Mouse (Mus musculus): ENCODE measurements around the gene Obox7. TPM values are rescaled to one million over a fixed set of nuclear protein-coding genes. Genes with fewer than 3 reads are reported as not detected.

Obox7 gene
- polyA plus RNA-seq (2021; fragmentation: Nextera tagmentation), result not detected in 2 replicates
- long read RNA-seq, experiment 1, result 0 reads
- long read RNA-seq, experiment 2, result 0 reads

GRCm38 (mm10) chr7:14659196-14659595, at the start of gene Obox7:
Gene Obox7, plus strand, starts transcription at chr7:14659496.

Other genes with a start within 250 kb of the Obox7 start
- not detected in 2 replicates for gene Sult2a8, start 212.7 kb upstream of the Obox7 start, polyA plus RNA-seq (2021; fragmentation: Nextera tagmentation)
- gene Sult2a7, start 165.3 kb upstream of the Obox7 start, polyA plus RNA-seq (2021; fragmentation: Nextera tagmentation), result not detected in 2 replicates
- not detected in 2 replicates for gene Vmn1r90, start 96.0 kb upstream of the Obox7 start, polyA plus RNA-seq (2021; fragmentation: Nextera tagmentation)

All from layer of hippocampus, adult 6 months (tissue).